Mouse (Mus musculus) bone marrow, adult 2 months (tissue): Measurements from ENCODE around the gene Gtpbp3. TPM values are rescaled to one million over a fixed set of nuclear protein-coding genes. Genes with fewer than 3 reads are reported as not detected.
A peak's percentile ranks its signal among the peaks of the same experiment; 100 is the strongest.

Source experiments
- H3K27ac ChIP-seq: fragments of 200-500 bp; 2 replicates; pipeline ENCODE4 v1.5.1; 2012; ENCODE audit warnings: low read depth, mild to moderate bottlenecking, control low read depth, inconsistent platforms, low read length; ENCODE audit not compliant: control insufficient read depth, poor library complexity, insufficient read depth
- H3K4me1 ChIP-seq: fragments of 200-500 bp; 2 replicates; pipeline ENCODE4 v1.6.1; 2011; ENCODE audit warnings: low read length; ENCODE audit not compliant: control insufficient read depth, insufficient read depth
- H3K4me3 ChIP-seq: fragments of 200-500 bp; replicated peaks from 2 replicates; pipeline ENCODE3; 2011; ENCODE audit warnings: mild to moderate bottlenecking, low read depth, low read length, control low read depth; ENCODE audit not compliant: control insufficient read depth
- CTCF ChIP-seq: fragments of 200-500 bp; IDR thresholded peaks from 2 replicates; pipeline ENCODE4 v1.5.1; 2011; ENCODE audit warnings: low read length, control low read depth; ENCODE audit not compliant: control insufficient read depth, insufficient read depth
- POLR2A ChIP-seq: fragments of 200-500 bp; IDR thresholded peaks from 2 replicates; pipeline ENCODE4 v1.6.1; 2011; ENCODE audit warnings: low read depth, mild to moderate bottlenecking, control low read depth, low read length, borderline replicate concordance; ENCODE audit not compliant: control insufficient read depth
- WGBS: fragments of 180-500 bp; shearing (Covaris S2); methylation state at CpG from one replicate; pipeline ENCODE4 v1.1.7; 2018; 5-methylcytosine and 5-hydroxymethylcytosine counted together
- polyA plus RNA-seq: library from polyadenylated mRNA; stranded (reverse); fragments of >200 nt; gene quantifications from 2 replicates; pipeline ENCODE4 v1.2.4, GENCODE M21; 2011; ENCODE audit warnings: low replicate concordance; ENCODE audit not compliant: missing spikeins, insufficient read depth, insufficient read length

Gene Gtpbp3
- polyA plus RNA-seq, 1 experiment: 7.9 TPM

GRCm38 (mm10) chr8:71472601-71473386, 15.1 kb upstream of the Gtpbp3 start:
- WGBS: 85% methylated on average over 8 of the region's 8 CpGs
- Histone ChIP-seq H3K4me3 (no peak overlapping the region), H3K27ac (no peak overlapping the region), H3K4me1 (no peaks in the 10 kb centered on the region; the same call in 1 of the 2 replicates)
- no peak for TF ChIP-seq POLR2A
- TF ChIP-seq CTCF: no peak

- Histone ChIP-seq H3K4me3 (no peak overlapping the region), H3K27ac (no peak overlapping the region), H3K4me1 (no peaks in the 10 kb centered on the region; the same call in 1 of the 2 replicates)
- TF ChIP-seq POLR2A (no peak), CTCF (no peak)
- WGBS: 93% methylated on average over 18 of the region's 18 CpGs
Measured at GRCm38 (mm10) chr8:71474344-71474743, 13.6 kb upstream of the Gtpbp3 start.

GRCm38 (mm10) chr8:71474785-71475701, 12.9 kb upstream of the Gtpbp3 start:
- no peak for TF ChIP-seq CTCF
- no peak for TF ChIP-seq POLR2A
- Histone ChIP-seq H3K4me3 (no peak overlapping the region), H3K4me1 (no peaks in the 10 kb centered on the region; the same call in 1 of the 2 replicates), H3K27ac (no peak overlapping the region)
- 92% methylated on average over 25 of the region's 25 CpGs for WGBS

- no peak overlapping the region for H3K4me3 ChIP-seq
Measured at GRCm38 (mm10) chr8:71475702-71476075, 12.2 kb upstream of the Gtpbp3 start.

GRCm38 (mm10) chr8:71476099-71476940, 11.6 kb upstream of the Gtpbp3 start:
- Histone ChIP-seq H3K4me1 (no peaks in the 10 kb centered on the region), H3K27ac (peak overlapping the region; percentile 79), H3K4me3 (peak overlapping the region; percentile 69)
- under 1% methylated on average over 117 of the region's 121 CpGs for WGBS
- no peak for TF ChIP-seq POLR2A
- TF ChIP-seq CTCF: 0 out of 2 replicates have a peak, but pooled peaks have one; percentile 7

More at GRCm38 (mm10) chr8:71475702-71476075, 12.2 kb upstream of the Gtpbp3 start:
- Histone ChIP-seq H3K4me1 (no peaks in the 10 kb centered on the region), H3K27ac (no peak overlapping the region)
- TF ChIP-seq CTCF (no peak), POLR2A (no peak)
- WGBS: 25% methylated on average over 4 of the region's 4 CpGs

GRCm38 (mm10) chr8:71477196-71477845, 10.6 kb upstream of the Gtpbp3 start:
- Histone ChIP-seq H3K4me3 (no peak overlapping the region), H3K27ac (no peak overlapping the region), H3K4me1 (no peaks in the 10 kb centered on the region)
- peak; percentile 61 for TF ChIP-seq CTCF
- no peak for TF ChIP-seq POLR2A
- 56% methylated on average over 14 of the region's 14 CpGs for WGBS

- 87% methylated on average over 11 of the region's 11 CpGs for WGBS
- H3K4me3 ChIP-seq: no peak overlapping the region
- TF ChIP-seq POLR2A (no peak), CTCF (no peak)
- H3K27ac ChIP-seq: no peak overlapping the region
- no peaks in the 10 kb centered on the region for H3K4me1 ChIP-seq
Measured at GRCm38 (mm10) chr8:71478943-71479342, 9.0 kb upstream of the Gtpbp3 start.
